Mouse (Mus musculus) myocyte (in vitro differentiated cells): Measurements from ENCODE around the gene Mpst.

Experiments used
- E2F4 ChIP-seq: IDR thresholded peaks from one replicate; pipeline ENCODE4 v1.6.1; 2011; ENCODE audit warnings: mild to moderate bottlenecking, control low read depth, moderate library complexity; ENCODE audit not compliant: insufficient read depth
- MAX ChIP-seq: IDR thresholded peaks from one replicate; pipeline ENCODE4 v1.6.1; 2011; ENCODE audit warnings: low read depth, mild to moderate bottlenecking, control low read depth
- TCF12 ChIP-seq: IDR thresholded peaks from one replicate; pipeline ENCODE4 v1.6.1; 2011; ENCODE audit warnings: mild to moderate bottlenecking, control low read depth; ENCODE audit not compliant: poor library complexity, insufficient read depth, severe bottlenecking

GRCm38 (mm10) chr15:78416937-78417336 is 10.7 kb downstream of the Mpst start:
- no peak for TF ChIP-seq TCF12
- no peak for TF ChIP-seq E2F4
- TF ChIP-seq MAX = no peak
